Comparison of ENCODE assay signal across 8 mouse cellular contexts in genomic region chr4:121052454-121053323, GRCm38 (mm10). TPM values are rescaled to one million over a fixed set of nuclear protein-coding genes. Genes with fewer than 3 reads are reported as not detected.
DNase-seq lines count a peak whose midpoint lies in the region; ATAC-seq and TF ChIP-seq lines count a peak whose summit lies in the region.

No protein-coding gene starts in this region.

- no peaks in the 10 kb centered on the region for H3K27me3 ChIP-seq in ES-Bruce4 (ENCODE audit: control insufficient read depth, insufficient read depth, low read length, poor library complexity, severe bottlenecking)
- no peaks in the 10 kb centered on the region for H3K27me3 ChIP-seq in embryonic facial prominence, embryonic 11.5 days (ENCODE audit: control insufficient read depth, insufficient read depth, low read length)
- H3K27me3 ChIP-seq in limb, embryonic 14.5 days (ENCODE audit: control insufficient read depth, insufficient read depth, low read length): no peaks in the 10 kb centered on the region
- H3K27me3 ChIP-seq in liver, embryonic 12.5 days (replicated peaks): peaks cover 56% of the 10 kb centered on the region

- peak overlapping the region; percentile 68 for H3K4me3 ChIP-seq in ES-Bruce4 (ENCODE audit: low read depth, low read length)
- H3K4me3 ChIP-seq in embryonic facial prominence, embryonic 11.5 days (ENCODE audit: low read depth, low read length): no peak overlapping the region
- H3K4me3 ChIP-seq in limb, embryonic 14.5 days (replicated peaks; ENCODE audit: low read length): no peak overlapping the region; the same call in 1 of the 2 replicates
- H3K4me3 ChIP-seq in liver, embryonic 12.5 days: no peak overlapping the region

- TF ChIP-seq POLR2A in ES-Bruce4 (IDR thresholded peaks at IDR 0.05; ENCODE audit: insufficient read depth, low read length): no peak
- no peak for TF ChIP-seq POLR2A in limb, embryonic 14.5 days (IDR thresholded peaks at IDR 0.05; ENCODE audit: borderline replicate concordance, extremely low read depth, insufficient read depth, insufficient read length)

- no peaks in the 10 kb centered on the region for H3K4me1 ChIP-seq in ES-Bruce4 (ENCODE audit: control insufficient read depth, insufficient read depth, low read length)
- no peaks in the 10 kb centered on the region for H3K4me1 ChIP-seq in embryonic facial prominence, embryonic 11.5 days (ENCODE audit: control insufficient read depth, insufficient read depth, low read length)
- no peaks in the 10 kb centered on the region for H3K4me1 ChIP-seq in limb, embryonic 14.5 days (ENCODE audit: control insufficient read depth, insufficient read depth, low read length)
- no peaks in the 10 kb centered on the region for H3K4me1 ChIP-seq in liver, embryonic 12.5 days

- H3K4me2 ChIP-seq in embryonic facial prominence, embryonic 11.5 days (ENCODE audit: low read depth, low read length): peak overlapping the region; percentile 34; the same call in 1 of the 2 replicates
- 0 out of 2 replicates have a peak overlapping the region, but pooled peaks have one; percentile 25 for H3K4me2 ChIP-seq in limb, embryonic 14.5 days (replicated peaks; ENCODE audit: low read depth, low read length, severe bottlenecking)
- no peak overlapping the region; the same call in 1 of the 2 replicates for H3K4me2 ChIP-seq in liver, embryonic 12.5 days

- TF ChIP-seq EP300 in ES-Bruce4 (IDR thresholded peaks at IDR 0.05; ENCODE audit: insufficient read depth, low read depth, low read length): no peak

- TF ChIP-seq CTCF in ES-Bruce4 (IDR thresholded peaks at IDR 0.05; ENCODE audit: low read depth, low read length): no peak

- H3K9me3 ChIP-seq in ES-Bruce4 (replicated peaks; ENCODE audit: control insufficient read depth, insufficient read depth, low read length, poor library complexity, severe bottlenecking): no peaks in the 10 kb centered on the region
- no peaks in the 10 kb centered on the region for H3K9me3 ChIP-seq in embryonic facial prominence, embryonic 11.5 days (replicated peaks; ENCODE audit: control insufficient read depth, low read length)
- no peaks in the 10 kb centered on the region for H3K9me3 ChIP-seq in limb, embryonic 14.5 days (ENCODE audit: control insufficient read depth, low read length)
- no peaks in the 10 kb centered on the region for H3K9me3 ChIP-seq in liver, embryonic 12.5 days (replicated peaks)

- no peaks in the 10 kb centered on the region for H3K36me3 ChIP-seq in ES-Bruce4 (ENCODE audit: control insufficient read depth, insufficient read depth, low read length, poor library complexity, severe bottlenecking)
- no peaks in the 10 kb centered on the region for H3K36me3 ChIP-seq in embryonic facial prominence, embryonic 11.5 days (replicated peaks; ENCODE audit: control insufficient read depth, insufficient read depth, low read depth, low read length)
- peaks cover 41% of the 10 kb centered on the region for H3K36me3 ChIP-seq in limb, embryonic 14.5 days (ENCODE audit: control insufficient read depth, insufficient read depth, low read length)
- H3K36me3 ChIP-seq in liver, embryonic 12.5 days: no peaks in the 10 kb centered on the region

- peak; percentile 26; the same call in 1 of the 2 replicates for ATAC-seq in embryonic facial prominence, embryonic 11.5 days (replicated peaks; ENCODE audit: insufficient number of reproducible peaks, low FRiP score, low TSS enrichment, low read depth)
- 0 out of 2 replicates have a peak, but pooled peaks have one; percentile 12 for ATAC-seq in limb, embryonic 14.5 days (ENCODE audit: low FRiP score, low read depth)
- ATAC-seq in liver, embryonic 12.5 days: no peak

- H3K9ac ChIP-seq in ES-Bruce4 (ENCODE audit: low read depth, poor library complexity, severe bottlenecking): peak overlapping the region; percentile 22
- H3K9ac ChIP-seq in embryonic facial prominence, embryonic 11.5 days (replicated peaks; ENCODE audit: low read length): no peak overlapping the region
- H3K9ac ChIP-seq in limb, embryonic 14.5 days (ENCODE audit: low read depth, low read length, severe bottlenecking): no peak overlapping the region
- no peak overlapping the region for H3K9ac ChIP-seq in liver, embryonic 12.5 days

- 8% methylated on average over 34 of the region's 35 CpGs for WGBS in embryonic facial prominence, embryonic 11.5 days
- WGBS in limb, embryonic 14.5 days: 11% methylated on average over 34 of the region's 35 CpGs
- WGBS in liver, embryonic 12.5 days (ENCODE audit: insufficient replicate concordance): 12% methylated on average over 35 of the region's 35 CpGs

- intact Hi-C loops in heart, postnatal 14 days (cut with DNase I): no loop called here

- DNase-seq in heart, adult 11 months: peak; percentile 87
- no peak for DNase-seq in heart, postnatal 14 days
- DNase-seq in embryonic facial prominence, embryonic 11.5 days (ENCODE audit: low spot score): peak; percentile 23
- DNase-seq in limb, embryonic 14.5 days (ENCODE audit: low spot score): no peak
- DNase-seq in spleen, postnatal 36 days (ENCODE audit: low spot score in 2 of 2): no peak
- no peak for DNase-seq in kidney, adult 11 months

- no peak overlapping the region for H3K27ac ChIP-seq in ES-Bruce4 (ENCODE audit: insufficient read depth, low read length)
- H3K27ac ChIP-seq in embryonic facial prominence, embryonic 11.5 days (replicated peaks; ENCODE audit: low read depth, low read length): no peak overlapping the region
- no peak overlapping the region; the same call in 1 of the 2 replicates for H3K27ac ChIP-seq in limb, embryonic 14.5 days (replicated peaks; ENCODE audit: low read depth, low read length)
- H3K27ac ChIP-seq in liver, embryonic 12.5 days: no peak overlapping the region

RNA-seq across cellular contexts. Expression of gene Col9a2, which starts 13.5 kb away (rescaled TPM):
- under 1 TPM; 0.39 to 0.81 TPM for total RNA-seq in heart, postnatal 14 days (2021)
- polyA plus RNA-seq in ES-Bruce4 (2011; ENCODE audit: insufficient read depth, insufficient read length, low read depth, missing spikeins): 5.8 and 6.9 TPM in 2 replicates
- polyA plus RNA-seq in embryonic facial prominence, embryonic 11.5 days (2014; fragmentation: Nextera tagmentation; extraction: Ambion mirVana): 6.0 and 10.1 TPM in 2 replicates
- polyA plus RNA-seq in limb, embryonic 14.5 days (2012; rRNA removed): 248 and 256 TPM in 2 replicates
- 83.8 and 87.5 TPM in 2 replicates for polyA plus RNA-seq in limb, embryonic 14.5 days (2014; fragmentation: Nextera tagmentation; extraction: Ambion mirVana)
- polyA plus RNA-seq in liver, embryonic 12.5 days (2016; fragmentation: Nextera tagmentation; extraction: Ambion mirVana): 2.7 and 3.7 TPM in 2 replicates

RNA-seq across cellular contexts. Expression of gene Smap2, which starts 35.6 kb away (rescaled TPM):
- 10 to 100 TPM; 33.0 to 33.1 TPM for total RNA-seq in heart, postnatal 14 days (2021)
- 23.0 and 23.9 TPM in 2 replicates for polyA plus RNA-seq in ES-Bruce4 (2011; ENCODE audit: insufficient read depth, insufficient read length, low read depth, missing spikeins)
- polyA plus RNA-seq in embryonic facial prominence, embryonic 11.5 days (2014; fragmentation: Nextera tagmentation; extraction: Ambion mirVana): 15.5 and 17.2 TPM in 2 replicates
- 19.8 and 21.7 TPM in 2 replicates for polyA plus RNA-seq in limb, embryonic 14.5 days (2012; rRNA removed)
- 17.3 and 19.7 TPM in 2 replicates for polyA plus RNA-seq in limb, embryonic 14.5 days (2014; fragmentation: Nextera tagmentation; extraction: Ambion mirVana)
- 45.5 and 46.9 TPM in 2 replicates for polyA plus RNA-seq in liver, embryonic 12.5 days (2016; fragmentation: Nextera tagmentation; extraction: Ambion mirVana)

RNA-seq across cellular contexts. Expression of gene Zmpste24, which starts 45.4 kb away (rescaled TPM):
- total RNA-seq in heart, postnatal 14 days (2021): 10 to 100 TPM; 19.9 to 22.1 TPM
- polyA plus RNA-seq in ES-Bruce4 (2011; ENCODE audit: insufficient read depth, insufficient read length, low read depth, missing spikeins): 31.5 and 31.7 TPM in 2 replicates
- 25.8 and 26.0 TPM in 2 replicates for polyA plus RNA-seq in embryonic facial prominence, embryonic 11.5 days (2014; fragmentation: Nextera tagmentation; extraction: Ambion mirVana)
- polyA plus RNA-seq in limb, embryonic 14.5 days (2012; rRNA removed): 19.0 TPM in 2 replicates
- polyA plus RNA-seq in limb, embryonic 14.5 days (2014; fragmentation: Nextera tagmentation; extraction: Ambion mirVana): 19.0 and 22.6 TPM in 2 replicates
- polyA plus RNA-seq in liver, embryonic 12.5 days (2016; fragmentation: Nextera tagmentation; extraction: Ambion mirVana): 30.8 and 31.9 TPM in 2 replicates

RNA-seq across cellular contexts. Expression of gene Tmco2, which starts 56.3 kb away (rescaled TPM):
- not detected for total RNA-seq in heart, postnatal 14 days (2021)
- not detected in 2 replicates for polyA plus RNA-seq in ES-Bruce4 (2011; ENCODE audit: insufficient read depth, insufficient read length, low read depth, missing spikeins)
- not detected in 2 replicates for polyA plus RNA-seq in embryonic facial prominence, embryonic 11.5 days (2014; fragmentation: Nextera tagmentation; extraction: Ambion mirVana)
- polyA plus RNA-seq in limb, embryonic 14.5 days (2012; rRNA removed): not detected in 2 replicates
- not detected in 2 replicates for polyA plus RNA-seq in limb, embryonic 14.5 days (2014; fragmentation: Nextera tagmentation; extraction: Ambion mirVana)
- polyA plus RNA-seq in liver, embryonic 12.5 days (2016; fragmentation: Nextera tagmentation; extraction: Ambion mirVana): not detected in 2 replicates

Comparison
In these comparisons a context has a peak if more than half of its experiments do, and no peak if none do; other contexts are left out.
1. DNase-seq: peak in heart, adult 11 months (single experiment) and embryonic facial prominence, embryonic 11.5 days (single experiment); none in heart, postnatal 14 days (0 of 2), limb, embryonic 14.5 days (single experiment), spleen, postnatal 36 days (0 of 2) and kidney, adult 11 months (single experiment).